Mouse (Mus musculus) embryo, embryonic 11.5 days (tissue): Measurements from ENCODE around the gene Zfp568.
"Not testable (repeated sequence)": the region's sequence is repeated elsewhere in the genome, so short reads cannot be mapped to it uniquely, and the experiment has no call there.

Source experiments
- DNase-seq: peaks from one replicate; pipeline ENCODE4 v3.0.0-alpha.2; 2012; ENCODE audit warnings: low read depth, low spot score

The Zfp568 gene

DNA sequence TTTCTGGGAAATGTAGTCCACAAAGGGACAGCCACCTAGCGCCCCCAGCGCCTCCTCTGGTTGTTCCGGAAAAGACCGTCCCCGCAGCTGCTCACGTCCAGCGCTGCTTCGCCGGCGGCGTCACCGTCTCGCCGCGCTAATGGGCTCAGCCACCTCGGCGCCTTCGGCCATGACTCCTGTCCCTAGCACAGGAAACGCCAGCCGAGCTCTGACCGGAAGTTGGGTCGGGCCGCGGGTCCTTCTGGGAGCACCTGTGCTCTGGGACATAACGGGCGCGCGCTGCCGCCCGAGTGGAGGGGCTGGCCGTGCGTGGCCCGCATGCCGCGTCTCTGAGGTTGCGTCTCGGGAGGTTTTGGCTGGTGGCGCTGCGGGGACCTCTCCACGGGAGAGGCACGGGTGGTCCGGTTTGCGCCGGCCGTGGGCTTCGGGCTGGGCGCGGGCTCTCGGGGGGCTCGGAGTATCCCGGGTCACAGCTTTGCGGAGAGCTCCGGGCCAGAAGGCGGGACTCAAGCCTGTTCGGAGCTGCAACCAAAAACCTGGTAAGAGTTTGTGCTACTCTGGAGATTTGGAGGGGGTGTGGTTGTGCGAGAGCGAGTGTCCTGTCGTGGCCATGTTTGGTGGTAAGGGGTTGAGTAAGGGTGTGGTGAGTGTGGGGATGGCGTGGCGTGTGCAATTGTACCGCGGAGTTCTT is at the start of gene Zfp568:
Gene Zfp568, plus strand, starts transcription at position 266 of the 691 bp plus-strand sequence.
- peak; percentile 89 for DNase-seq

DNA sequence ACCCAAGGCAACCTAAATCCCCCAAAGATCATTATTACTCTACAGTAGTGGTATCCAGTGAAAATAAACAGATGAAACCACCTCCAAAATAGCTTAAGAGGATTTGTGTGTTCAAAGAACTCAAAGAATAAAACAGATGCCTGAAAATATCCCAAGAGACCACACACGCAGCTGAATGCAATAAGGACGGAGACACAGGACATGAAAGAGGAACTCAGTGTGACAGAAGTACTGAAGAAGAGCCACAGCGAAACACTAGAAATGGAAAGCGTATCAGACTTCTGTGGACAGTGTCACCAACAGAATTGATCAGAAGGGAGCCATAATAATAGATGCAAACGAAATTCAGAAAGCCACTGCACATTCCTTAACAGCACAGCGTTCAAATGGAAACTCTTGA is 44.9 kb upstream of the Zfp568 start:
- no peak for DNase-seq

DNA sequence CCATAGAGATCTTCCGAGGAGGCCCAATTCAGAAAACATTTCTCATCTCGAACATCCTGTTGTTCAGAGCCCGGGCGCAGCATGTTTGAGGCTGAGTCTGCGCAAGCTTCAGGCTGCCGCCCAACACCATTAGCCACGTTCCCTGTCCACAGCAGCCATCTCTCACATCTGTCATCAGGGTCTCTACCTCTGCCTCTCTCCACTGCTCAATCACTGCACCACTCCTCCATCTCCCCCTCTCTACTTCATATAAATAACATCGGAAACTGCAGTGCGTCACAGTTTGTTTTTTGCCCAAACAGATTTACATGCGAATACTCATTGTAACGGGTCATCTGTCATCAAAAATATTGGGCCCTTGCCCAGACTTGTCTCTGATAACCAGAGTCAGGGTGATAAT is 42.7 kb upstream of the Zfp568 start:
- no peak for DNase-seq

GRCm38 (mm10) chr7:29942740-29943139 is 41.0 kb upstream of the Zfp568 start:
- no peak for DNase-seq

DNA sequence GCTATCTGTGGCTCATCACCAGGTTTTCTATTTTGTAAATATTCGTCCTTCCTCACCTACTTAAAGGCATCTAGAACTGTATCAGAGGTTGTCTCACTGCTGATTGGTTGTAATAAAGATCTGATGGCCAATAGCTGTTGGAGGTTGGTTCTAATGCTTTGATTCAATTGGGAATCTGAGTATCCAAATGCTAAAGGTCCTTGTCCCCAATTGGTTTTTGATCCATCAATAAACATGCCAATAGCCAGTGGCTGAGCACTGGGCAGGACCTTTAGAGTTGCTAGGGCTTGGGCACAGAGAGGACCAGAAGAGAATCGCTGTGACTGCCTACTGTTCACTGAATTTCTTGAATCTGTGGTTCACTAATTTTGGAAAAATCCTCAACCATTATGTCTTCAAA is 40.0 kb upstream of the Zfp568 start:
- DNase-seq = no peak

- DNase-seq = no peak
Measured at GRCm38 (mm10) chr7:29944201-29944600, 39.6 kb upstream of the Zfp568 start.

GRCm38 (mm10) chr7:29953086-29953485 is 30.7 kb upstream of the Zfp568 start:
- no peak for DNase-seq

- peak; percentile 73 for DNase-seq
Measured at GRCm38 (mm10) chr7:29953513-29954401, 30.0 kb upstream of the Zfp568 start, which contains the start of gene Zfp74. Gene Zfp74, minus strand, starts transcription at chr7:29954089.

GRCm38 (mm10) chr7:29954731-29955130 is 29.0 kb upstream of the Zfp568 start:
- peak; percentile 7 for DNase-seq

- DNase-seq = no peak
Measured at GRCm38 (mm10) chr7:29956257-29956656, 27.5 kb upstream of the Zfp568 start.

GRCm38 (mm10) chr7:29958125-29958724 is 25.5 kb upstream of the Zfp568 start:
- DNase-seq = no peak

GRCm38 (mm10) chr7:29959004-29959403 is 24.8 kb upstream of the Zfp568 start:
- no peak for DNase-seq

DNA sequence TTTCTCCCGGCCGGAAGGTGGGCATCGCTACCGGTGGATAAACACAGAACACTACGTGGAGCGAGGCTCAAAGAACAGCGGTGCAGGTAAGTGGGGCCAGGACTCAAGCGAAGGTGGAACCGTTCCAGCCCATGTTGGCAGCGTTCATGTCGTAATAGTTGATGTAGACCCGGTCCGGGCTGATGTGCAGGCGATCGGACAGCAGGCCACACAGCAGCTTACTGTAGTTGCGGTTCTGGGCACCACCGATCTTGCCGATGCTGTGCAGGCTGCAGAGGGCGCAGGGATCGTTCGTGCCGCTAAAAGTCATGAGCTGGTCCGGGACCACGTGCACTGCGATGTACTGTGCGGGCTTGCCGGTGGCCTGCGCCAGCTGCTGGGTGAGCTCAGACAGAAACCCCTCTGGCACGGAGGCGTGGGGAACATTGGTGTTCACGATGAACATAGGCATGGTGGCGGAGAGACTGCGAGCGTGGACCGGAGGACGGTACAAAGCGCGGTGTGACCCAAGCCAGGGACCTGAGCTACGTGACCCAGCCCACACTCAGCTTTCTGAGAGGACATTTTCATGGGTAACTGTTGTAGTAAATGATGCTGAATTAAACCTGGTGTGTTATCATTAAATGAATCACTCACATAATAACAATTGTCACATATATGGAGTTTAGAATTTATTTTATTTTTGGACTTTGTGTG is 18.5 kb upstream of the Zfp568 start:
- DNase-seq = not testable (repeated sequence)

GRCm38 (mm10) chr7:29970686-29971085 is 13.1 kb upstream of the Zfp568 start:
- DNase-seq = no peak

- DNase-seq = no peak
Measured at GRCm38 (mm10) chr7:29980761-29981160, 3.0 kb upstream of the Zfp568 start.

- no peak for DNase-seq
Measured at GRCm38 (mm10) chr7:29981455-29981854, 2.3 kb upstream of the Zfp568 start.

DNA sequence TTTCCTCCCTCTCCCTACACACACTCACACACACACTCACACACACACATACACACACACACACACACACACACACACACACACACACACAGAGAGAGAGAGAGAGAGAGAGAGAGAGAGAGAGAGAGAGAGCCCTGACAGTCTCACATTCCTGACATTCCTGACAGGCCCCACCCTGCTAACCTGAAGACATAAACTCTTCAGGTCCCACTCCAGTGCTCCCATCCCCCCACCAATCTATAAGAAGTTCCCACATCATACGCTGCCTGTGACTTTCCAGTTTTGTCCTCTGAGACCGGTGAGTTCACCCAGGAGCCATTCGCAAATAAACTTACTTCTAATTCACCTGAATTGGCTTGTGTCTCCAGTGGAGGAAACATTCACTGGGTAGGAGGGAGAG is 1.9 kb upstream of the Zfp568 start:
- DNase-seq = no peak

- no peak for DNase-seq
Measured at GRCm38 (mm10) chr7:29982341-29982740, 1.4 kb upstream of the Zfp568 start.

- no peak for DNase-seq
Measured at GRCm38 (mm10) chr7:29982931-29983330, 824 bp upstream of the Zfp568 start.

GRCm38 (mm10) chr7:29983340-29983689 is 440 bp upstream of the Zfp568 start:
- DNase-seq = no peak

DNA sequence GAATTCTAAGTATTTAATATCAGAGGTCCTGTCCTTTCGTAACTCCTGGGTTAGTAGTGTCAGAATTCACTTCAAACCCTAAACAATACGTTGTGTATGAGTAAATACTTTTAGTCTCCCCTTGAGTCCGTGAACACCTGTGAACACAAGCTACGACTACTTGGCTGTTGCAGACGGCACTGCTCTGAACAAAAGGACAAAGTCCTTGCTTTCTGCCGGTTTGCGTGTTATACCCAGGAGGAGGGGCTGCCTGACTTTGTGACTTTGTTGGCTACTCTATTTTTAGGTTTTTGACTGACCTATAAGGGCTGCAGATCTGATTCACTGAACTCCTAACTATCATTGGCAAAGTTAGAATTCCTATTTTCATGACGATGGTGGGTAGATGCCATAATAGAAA is 2.3 kb downstream of the Zfp568 start:
- no peak for DNase-seq

DNA sequence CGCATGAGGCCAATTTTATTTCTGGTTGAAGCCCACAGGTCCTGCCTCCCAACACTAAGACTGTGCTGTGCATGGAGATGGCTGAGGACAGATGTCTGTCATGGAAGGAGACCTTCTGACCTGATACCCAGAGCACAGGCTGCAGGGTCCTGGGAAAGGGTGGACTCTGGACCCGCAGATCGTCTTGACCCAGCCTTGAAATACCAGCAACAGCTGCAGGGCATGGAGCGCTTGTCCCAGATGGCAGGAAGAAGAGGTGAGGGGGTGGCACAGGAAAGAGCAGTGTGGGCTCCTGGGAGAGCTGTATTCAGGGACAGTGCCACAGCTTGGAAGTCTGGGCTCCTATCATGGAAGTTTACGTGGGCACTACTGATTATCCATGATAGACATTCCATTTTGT is 3.8 kb downstream of the Zfp568 start:
- DNase-seq = no peak
